Mouse (Mus musculus) liver, postnatal 0 days (tissue): ENCODE results near the gene C530008M17Rik.

Source experiments
- CTCF ChIP-seq: sonication (generic); IDR thresholded peaks from 2 replicates; pipeline ENCODE4 v1.5.1; 2016; ENCODE audit warnings: antibody characterized with exemption, low read depth
- EP300 ChIP-seq: IDR thresholded peaks from 2 replicates; pipeline ENCODE4 v1.6.1; 2016; ENCODE audit warnings: antibody characterized with exemption, low read depth, mild to moderate bottlenecking

GRCm38 (mm10) chr5:76815035-76815434 lies 158.7 kb downstream of the C530008M17Rik start:
- no peak for TF ChIP-seq CTCF
- no peak for TF ChIP-seq EP300
